8 mouse cellular contexts compared by ENCODE assay signal in genomic region chr6:85450697-85451663, GRCm38 (mm10). TPM values are rescaled to one million over a fixed set of nuclear protein-coding genes. Genes with fewer than 3 reads are reported as not detected.
A peak's percentile ranks its signal among the peaks of the same experiment; 100 is the strongest.
DNase-seq lines count a peak whose midpoint lies in the region; ATAC-seq and TF ChIP-seq lines count a peak whose summit lies in the region.

Gene Cct7, plus strand, starts transcription at chr6:85451514.

- no peak for TF ChIP-seq POLR2A in kidney, adult 2 months (IDR thresholded peaks at IDR 0.05; ENCODE audit: low read depth, low read length)
- peak; percentile 79 for TF ChIP-seq POLR2A in spleen, adult 2 months (IDR thresholded peaks at IDR 0.05; ENCODE audit: low read depth, low read length)

- H3K27ac ChIP-seq in embryonic facial prominence, embryonic 13.5 days = peak within 1 kb of the TSS; percentile 94
- H3K27ac ChIP-seq in kidney, adult 2 months (ENCODE audit: insufficient read depth, low read depth, low read length) = peak within 1 kb of the TSS; percentile 95
- peak within 1 kb of the TSS; percentile 92 for H3K27ac ChIP-seq in limb, embryonic 12.5 days
- peak within 1 kb of the TSS; percentile 88 for H3K27ac ChIP-seq in midbrain, embryonic 15.5 days
- peak within 1 kb of the TSS; percentile 95 for H3K27ac ChIP-seq in spleen, adult 2 months (ENCODE audit: insufficient read depth, low read length)

- H3K9ac ChIP-seq in embryonic facial prominence, embryonic 13.5 days = peak within 1 kb of the TSS; percentile 90
- peak within 1 kb of the TSS; percentile 88 for H3K9ac ChIP-seq in limb, embryonic 12.5 days (replicated peaks)
- H3K9ac ChIP-seq in midbrain, embryonic 15.5 days = peak within 1 kb of the TSS; percentile 78

- peak within 1 kb of the TSS; percentile 96 for H3K4me2 ChIP-seq in embryonic facial prominence, embryonic 13.5 days
- H3K4me2 ChIP-seq in limb, embryonic 12.5 days = peak within 1 kb of the TSS; percentile 94
- peak within 1 kb of the TSS; percentile 89 for H3K4me2 ChIP-seq in midbrain, embryonic 15.5 days

- no peaks in the 10 kb centered on the region for H3K27me3 ChIP-seq in embryonic facial prominence, embryonic 13.5 days
- no peaks in the 10 kb centered on the region for H3K27me3 ChIP-seq in kidney, adult 2 months (replicated peaks; ENCODE audit: control insufficient read depth, insufficient read depth, low read length)
- H3K27me3 ChIP-seq in limb, embryonic 12.5 days = no peaks in the 10 kb centered on the region
- no peaks in the 10 kb centered on the region for H3K27me3 ChIP-seq in midbrain, embryonic 15.5 days (replicated peaks)
- H3K27me3 ChIP-seq in spleen, adult 2 months (ENCODE audit: control insufficient read depth, insufficient read depth, low read length) = no peaks in the 10 kb centered on the region

- peak; percentile 97 for DNase-seq in 3134 (ENCODE audit: extremely low read depth, insufficient read length, low spot score)
- peak; percentile 99 for DNase-seq in adrenal gland, postnatal 36 days
- DNase-seq in heart, adult 18-20 months = peak; percentile 99
- peak; percentile 100 for DNase-seq in kidney, adult 2 months
- DNase-seq in spleen, adult 2 months (ENCODE audit: low read depth in 1 of 2, low spot score in 2 of 2) = peak; percentile 97 to 98

- peaks cover 34% of the 10 kb centered on the region for H3K4me1 ChIP-seq in embryonic facial prominence, embryonic 13.5 days
- H3K4me1 ChIP-seq in kidney, adult 2 months (ENCODE audit: control insufficient read depth, insufficient read depth, low read length) = peaks cover 6% of the 10 kb centered on the region
- peaks cover 24% of the 10 kb centered on the region for H3K4me1 ChIP-seq in limb, embryonic 12.5 days (replicated peaks)
- H3K4me1 ChIP-seq in midbrain, embryonic 15.5 days = peaks cover 40% of the 10 kb centered on the region
- H3K4me1 ChIP-seq in spleen, adult 2 months (ENCODE audit: control insufficient read depth, insufficient read depth, insufficient read length) = peaks cover 15% of the 10 kb centered on the region; the same call in 1 of the 2 replicates

- peak within 1 kb of the TSS; percentile 71 for H3K4me3 ChIP-seq in embryonic facial prominence, embryonic 13.5 days
- H3K4me3 ChIP-seq in kidney, adult 2 months (ENCODE audit: insufficient read depth, low read depth, low read length) = peak within 1 kb of the TSS; percentile 92
- H3K4me3 ChIP-seq in limb, embryonic 12.5 days (replicated peaks) = peak within 1 kb of the TSS; percentile 76
- peak within 1 kb of the TSS; percentile 78 for H3K4me3 ChIP-seq in midbrain, embryonic 15.5 days
- H3K4me3 ChIP-seq in spleen, adult 2 months (ENCODE audit: extremely low read depth, insufficient read depth, insufficient read length) = peak within 1 kb of the TSS; percentile 96

- peaks cover 15% of the 10 kb centered on the region for H3K36me3 ChIP-seq in embryonic facial prominence, embryonic 13.5 days
- no peaks in the 10 kb centered on the region for H3K36me3 ChIP-seq in kidney, adult 2 months (ENCODE audit: control insufficient read depth, insufficient read depth, low read length)
- peaks cover 21% of the 10 kb centered on the region for H3K36me3 ChIP-seq in limb, embryonic 12.5 days
- 0 out of 2 replicates have a peak, but pooled peaks cover 5% of the 10 kb centered on the region for H3K36me3 ChIP-seq in midbrain, embryonic 15.5 days (replicated peaks)
- peaks cover 2% of the 10 kb centered on the region; the same call in 1 of the 2 replicates for H3K36me3 ChIP-seq in spleen, adult 2 months (ENCODE audit: control insufficient read depth, insufficient read depth, low read length)

- WGBS in embryonic facial prominence, embryonic 13.5 days = 2% methylated on average over 79 of the region's 96 CpGs
- 2% methylated on average over 96 of the region's 96 CpGs for WGBS in kidney, adult 2 months
- 3% methylated on average over 91 of the region's 96 CpGs for WGBS in limb, embryonic 12.5 days
- 2% methylated on average over 96 of the region's 96 CpGs for WGBS in midbrain, embryonic 15.5 days
- WGBS in spleen, adult 2 months = 2% methylated on average over 96 of the region's 96 CpGs

- ATAC-seq in embryonic facial prominence, embryonic 13.5 days (ENCODE audit: insufficient number of reproducible peaks, insufficient read depth, low FRiP score, low TSS enrichment, low read depth) = peak; percentile 93
- peak; percentile 94 for ATAC-seq in limb, embryonic 12.5 days (ENCODE audit: insufficient number of reproducible peaks, insufficient read depth, low FRiP score, low TSS enrichment, low read depth)
- ATAC-seq in midbrain, embryonic 15.5 days (replicated peaks) = peak; percentile 93

- peak; percentile 53 for TF ChIP-seq CTCF in kidney, adult 2 months (conservative IDR thresholded peaks at IDR 0.05; ENCODE audit: insufficient read depth, insufficient read length, low read depth, low read length)
- peak; percentile 25; the same call in 1 of the 2 replicates for TF ChIP-seq CTCF in spleen, adult 2 months (IDR thresholded peaks at IDR 0.05; ENCODE audit: extremely low read depth, insufficient read depth, insufficient read length, insufficient replicate concordance)

- no peaks in the 10 kb centered on the region for H3K9me3 ChIP-seq in embryonic facial prominence, embryonic 13.5 days
- no peaks in the 10 kb centered on the region for H3K9me3 ChIP-seq in limb, embryonic 12.5 days
- no peaks in the 10 kb centered on the region for H3K9me3 ChIP-seq in midbrain, embryonic 15.5 days

RNA-seq across cellular contexts. Expression of gene Cct7, which starts in this region (rescaled TPM):
- 100 to 1,000 TPM; 267 to 301 TPM for total RNA-seq in adrenal gland, postnatal 36 days (2021)
- 452 and 471 TPM in 2 replicates for polyA plus RNA-seq in embryonic facial prominence, embryonic 13.5 days (2015; fragmentation: Nextera tagmentation; extraction: Ambion mirVana)
- 100 to 1,000 TPM; 153 to 178 TPM for total RNA-seq in heart, adult 18-20 months (2021)
- 104 and 117 TPM in 2 replicates for polyA plus RNA-seq in kidney, adult 2 months (2012; rRNA removed)
- 557 and 572 TPM in 2 replicates for polyA plus RNA-seq in limb, embryonic 12.5 days (2016; fragmentation: Nextera tagmentation; extraction: Ambion mirVana)
- 586 and 601 TPM in 2 replicates for polyA plus RNA-seq in midbrain, embryonic 15.5 days (2015; fragmentation: Nextera tagmentation; extraction: Ambion mirVana)
- polyA plus RNA-seq in spleen, adult 2 months (2012; rRNA removed) = 71.3 and 73.5 TPM in 2 replicates

Comparison
In these comparisons a context has a peak if more than half of its experiments do, and no peak if none do; other contexts are left out.
1. Peak in every context shown above with its lines: DNase-seq, ATAC-seq, H3K4me3 ChIP-seq and H3K27ac ChIP-seq.